Mouse (Mus musculus) olfactory bulb, adult 2 months (tissue): ENCODE measurements at regions not wholly inside any gene's neighbourhood (a gene's known extent, or its start where the extent isn't known, plus 50 kb on each side); places are given as distances from the start of the nearest gene placed in this dataset.

Source experiments
- CTCF ChIP-seq: fragments of 200-500 bp; IDR thresholded peaks from 2 replicates; pipeline ENCODE4 v1.5.1; 2012; ENCODE audit warnings: low read depth, mild to moderate bottlenecking, low read length, moderate library complexity; ENCODE audit not compliant: insufficient read depth
- POLR2A ChIP-seq: fragments of 200-500 bp; IDR thresholded peaks from 2 replicates; pipeline ENCODE4 v1.6.1; 2012; ENCODE audit warnings: mild to moderate bottlenecking, low read depth, low read length, moderate library complexity; ENCODE audit not compliant: insufficient read depth

DNA sequence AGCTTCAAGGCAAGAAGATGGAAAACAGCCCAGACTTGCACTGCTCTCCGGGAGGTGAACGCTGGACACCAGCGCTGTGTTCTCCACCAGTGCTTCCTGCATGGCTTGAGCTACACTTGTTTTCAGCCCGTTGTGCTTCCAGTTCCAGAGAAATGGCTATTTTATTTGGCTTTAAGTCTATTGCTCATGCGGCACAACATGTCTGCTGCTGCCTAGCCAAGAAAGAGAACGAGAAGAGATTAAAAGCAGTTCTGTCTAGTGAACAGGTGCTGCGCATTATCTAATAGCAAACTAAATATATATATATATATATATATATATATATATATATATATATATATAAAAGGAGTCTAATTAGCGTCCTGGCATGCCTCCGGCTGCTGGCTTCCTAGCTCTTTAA is 63.1 kb downstream of the Mis18a start:
- TF ChIP-seq CTCF, result no peak
- no peak for TF ChIP-seq POLR2A
